Mouse (Mus musculus) forebrain, embryonic 11.5 days (tissue): ENCODE results near the gene Madcam1. TPM values are rescaled to one million over a fixed set of nuclear protein-coding genes. Genes with fewer than 3 reads are reported as not detected.
A peak's percentile ranks its signal among the peaks of the same experiment; 100 is the strongest.

Source experiments
- ATAC-seq: fragments of 200-750 bp; cut with Nextera tagmentation; replicated peaks from 2 replicates; pipeline ENCODE4 v1.8.0; 2017; ENCODE audit warnings: moderate TSS enrichment; ENCODE audit not compliant: low FRiP score
- DNase-seq: peaks from one replicate; pipeline ENCODE4 v3.0.0-alpha.2; 2017; ENCODE audit warnings: low spot score
- H3K27ac ChIP-seq: fragments of 300-500 bp; sonication (generic); 2 replicates; pipeline ENCODE4 v1.5.1; 2014; ENCODE audit warnings: low read depth, low read length
- H3K27me3 ChIP-seq: fragments of 300-500 bp; sonication (generic); 2 replicates; pipeline ENCODE4 v1.6.1; 2014; ENCODE audit warnings: mild to moderate bottlenecking, low read length, mixed read lengths; ENCODE audit not compliant: control insufficient read depth, insufficient read depth
- H3K36me3 ChIP-seq: fragments of 300-500 bp; sonication (generic); 2 replicates; pipeline ENCODE4 v1.6.1; 2014; ENCODE audit warnings: mild to moderate bottlenecking, low read length, moderate library complexity, mixed read lengths; ENCODE audit not compliant: control insufficient read depth, insufficient read depth
- H3K4me1 ChIP-seq: fragments of 300-500 bp; sonication (generic); replicated peaks from 2 replicates; pipeline ENCODE4 v1.6.1; 2014; ENCODE audit warnings: low read length, mixed read lengths; ENCODE audit not compliant: control insufficient read depth, insufficient read depth
- H3K4me2 ChIP-seq: fragments of 300-500 bp; sonication (generic); 2 replicates; pipeline ENCODE4 v1.6.1; 2014; ENCODE audit warnings: low read depth, mild to moderate bottlenecking, low read length, moderate library complexity, mixed read lengths; ENCODE audit not compliant: severe bottlenecking
- H3K4me3 ChIP-seq: fragments of 300-500 bp; sonication (generic); 2 replicates; pipeline ENCODE4 v1.5.1; 2014; ENCODE audit warnings: low read depth, low read length
- H3K9ac ChIP-seq: fragments of 300-500 bp; sonication (generic); 2 replicates; pipeline ENCODE4 v1.6.1; 2014; ENCODE audit warnings: low read length
- H3K9me3 ChIP-seq: fragments of 300-500 bp; sonication (generic); 2 replicates; pipeline ENCODE4 v1.6.1; 2016; ENCODE audit warnings: low read length, mixed read lengths; ENCODE audit not compliant: control insufficient read depth
- WGBS: fragments of 180-500 bp; shearing (Covaris S2); extraction: QIAGEN DNeasy Blood & Tissue Kit; methylation state at CpG from one replicate; pipeline ENCODE4 v1.1.7; 2014; 5-methylcytosine and 5-hydroxymethylcytosine counted together
- polyA plus RNA-seq: library from polyadenylated mRNA; unstranded; fragments of >200 nt; fragmentation: Nextera tagmentation; extraction: Ambion mirVana; gene quantifications from 2 replicates; pipeline ENCODE4 v1.2.1, GENCODE M21; 2014

Madcam1 gene
- polyA plus RNA-seq, 1 experiment from 2014 or later: 0.83 TPM

- Histone ChIP-seq H3K4me3 (peak overlapping the region; percentile 62), H3K27me3 (peaks cover 41% of the 10 kb centered on the region), H3K36me3 (no peaks in the 10 kb centered on the region), H3K27ac (no peak overlapping the region), H3K4me1 (peaks cover 8% of the 10 kb centered on the region; the same call in 1 of the 2 replicates), H3K9me3 (no peaks in the 10 kb centered on the region), H3K9ac (peak overlapping the region; percentile 54), H3K4me2 (peak overlapping the region; percentile 83)
- WGBS: under 1% methylated on average over 44 of the region's 44 CpGs
- DNase-seq: no peak
- ATAC-seq: no peak
Observed at GRCm38 (mm10) chr10:79716988-79717355, 52.6 kb downstream of the Madcam1 start.

- ATAC-seq: no peak
- H3K27me3 ChIP-seq: peaks cover 41% of the 10 kb centered on the region
- H3K9ac ChIP-seq: no peak overlapping the region
- H3K9me3 ChIP-seq: no peaks in the 10 kb centered on the region
- DNase-seq: peak; percentile 88
- no peak overlapping the region for H3K27ac ChIP-seq
- no peaks in the 10 kb centered on the region for H3K36me3 ChIP-seq
- peaks cover 8% of the 10 kb centered on the region; the same call in 1 of the 2 replicates for H3K4me1 ChIP-seq
- WGBS: 5% methylated on average over 43 of the region's 43 CpGs
- peak overlapping the region; percentile 62 for H3K4me3 ChIP-seq
- peak overlapping the region; percentile 83 for H3K4me2 ChIP-seq
Observed at GRCm38 (mm10) chr10:79717640-79718357, 53.4 kb downstream of the Madcam1 start.

Other genes starting within 250 kb of the Madcam1 start
- gene Vmn2r83, start 195.8 kb upstream of the Madcam1 start, polyA plus RNA-seq: not detected in 2 replicates
- gene Plpp2, start 130.8 kb upstream of the Madcam1 start, polyA plus RNA-seq: 14.2 and 15.6 TPM in 2 replicates
- 64.4 and 67.7 TPM in 2 replicates for gene Mier2, start 109.4 kb upstream of the Madcam1 start, polyA plus RNA-seq
- not detected in 2 replicates for gene Theg, start 77.2 kb upstream of the Madcam1 start, polyA plus RNA-seq
- 0.04 and 0.09 TPM in 2 replicates for gene C2cd4c, start 50.5 kb upstream of the Madcam1 start, polyA plus RNA-seq
- gene Shc2, start 26.6 kb upstream of the Madcam1 start, polyA plus RNA-seq: 9.4 and 9.9 TPM in 2 replicates
- gene Odf3l2, start 18.8 kb upstream of the Madcam1 start, polyA plus RNA-seq: not detected in 2 replicates
- gene Tpgs1, start 4.8 kb downstream of the Madcam1 start, polyA plus RNA-seq: 59.7 and 65.2 TPM in 2 replicates
- 180 and 185 TPM in 2 replicates for gene Cdc34, start 17.6 kb downstream of the Madcam1 start, polyA plus RNA-seq
- 0.81 and 0.92 TPM in 2 replicates for gene Gzmm, start 24.5 kb downstream of the Madcam1 start, polyA plus RNA-seq
- 551 and 582 TPM in 2 replicates for gene Bsg, start 39.9 kb downstream of the Madcam1 start, polyA plus RNA-seq
- gene Hcn2, start 52.1 kb downstream of the Madcam1 start, polyA plus RNA-seq: 0.15 and 0.40 TPM in 2 replicates
- 41.1 and 44.8 TPM in 2 replicates for gene Polrmt, start 82.0 kb downstream of the Madcam1 start, polyA plus RNA-seq
- 0.36 and 0.40 TPM in 2 replicates for gene Fgf22, start 90.5 kb downstream of the Madcam1 start, polyA plus RNA-seq
- gene Rnf126, start 102.4 kb downstream of the Madcam1 start, polyA plus RNA-seq: 118 TPM in 2 replicates
- gene Fstl3, start 112.7 kb downstream of the Madcam1 start, polyA plus RNA-seq: 0.41 and 1.0 TPM in 2 replicates
- gene Prss57, start 126.4 kb downstream of the Madcam1 start, polyA plus RNA-seq: not detected in 2 replicates
- 140 and 157 TPM in 2 replicates for gene Palm, start 129.0 kb downstream of the Madcam1 start, polyA plus RNA-seq
- gene Misp, start 156.4 kb downstream of the Madcam1 start, polyA plus RNA-seq: 0.39 and 0.99 TPM in 2 replicates
- 261 and 295 TPM in 2 replicates for gene Ptbp1, start 189.9 kb downstream of the Madcam1 start, polyA plus RNA-seq
- gene Prtn3, start 209.9 kb downstream of the Madcam1 start, polyA plus RNA-seq: 13.0 and 13.3 TPM in 2 replicates
- 131 and 146 TPM in 2 replicates for gene Plppr3, start 210.1 kb downstream of the Madcam1 start, polyA plus RNA-seq
- not detected in 2 replicates for gene Elane, start 221.7 kb downstream of the Madcam1 start, polyA plus RNA-seq
- not detected in 2 replicates for gene Cfd, start 226.3 kb downstream of the Madcam1 start, polyA plus RNA-seq
- 60.4 and 60.6 TPM in 2 replicates for gene Med16, start 244.4 kb downstream of the Madcam1 start, polyA plus RNA-seq
- 3.3 and 14.8 TPM in 2 replicates for gene Gm26602, start 246.3 kb downstream of the Madcam1 start, polyA plus RNA-seq